Mouse (Mus musculus): Measurements from ENCODE around the gene Olfr1412. TPM values are rescaled to one million over a fixed set of nuclear protein-coding genes. Genes with fewer than 3 reads are reported as not detected.

Gene Olfr1412
- total RNA-seq (2021): not detected in 2 replicates
- long read RNA-seq, experiment 1: 0 reads
- long read RNA-seq, experiment 2: 0 reads

- no peak for DNase-seq
Measured at GRCm38 (mm10) chr1:92585479-92585878, at the start of gene Olfr1412. Olfr1412 (plus strand) TSS chr1:92585779.

- DNase-seq: no peak
Measured at GRCm38 (mm10) chr1:92536972-92537371, 48.6 kb upstream of the Olfr1412 start.

- no peak for DNase-seq
Measured at GRCm38 (mm10) chr1:92539071-92539470, 46.5 kb upstream of the Olfr1412 start.

DNA sequence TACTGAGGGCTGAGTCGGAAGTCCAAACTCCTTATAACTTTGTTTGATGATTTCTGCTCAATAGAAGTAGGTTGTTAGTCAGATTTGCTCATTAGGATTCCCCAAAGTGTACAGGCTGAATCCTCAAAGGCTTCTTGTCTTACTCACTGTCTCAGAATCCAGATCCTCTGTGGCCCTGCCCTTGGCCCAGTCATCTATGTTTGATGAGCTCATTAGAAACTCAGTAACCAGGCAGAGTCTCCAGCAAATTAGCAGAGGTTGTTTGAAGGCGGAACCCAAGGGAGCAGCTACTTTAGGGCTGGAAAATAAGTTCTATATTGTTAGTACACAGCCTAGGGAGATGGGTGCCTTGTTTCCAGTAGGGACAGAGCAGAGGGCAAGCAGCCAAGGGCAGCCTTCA is 39.6 kb upstream of the Olfr1412 start:
- peak; percentile 4 for DNase-seq

GRCm38 (mm10) chr1:92571022-92571421 is 14.6 kb upstream of the Olfr1412 start, which contains the start of gene Olfr1413:
Olfr1413 (plus strand) TSS chr1:92571322.
- DNase-seq: no peak

GRCm38 (mm10) chr1:92594111-92594510 is 8.5 kb downstream of the Olfr1412 start, which contains the start of gene Olfr1411:
Olfr1411 (plus strand) TSS chr1:92594411.
- DNase-seq: no peak

DNA sequence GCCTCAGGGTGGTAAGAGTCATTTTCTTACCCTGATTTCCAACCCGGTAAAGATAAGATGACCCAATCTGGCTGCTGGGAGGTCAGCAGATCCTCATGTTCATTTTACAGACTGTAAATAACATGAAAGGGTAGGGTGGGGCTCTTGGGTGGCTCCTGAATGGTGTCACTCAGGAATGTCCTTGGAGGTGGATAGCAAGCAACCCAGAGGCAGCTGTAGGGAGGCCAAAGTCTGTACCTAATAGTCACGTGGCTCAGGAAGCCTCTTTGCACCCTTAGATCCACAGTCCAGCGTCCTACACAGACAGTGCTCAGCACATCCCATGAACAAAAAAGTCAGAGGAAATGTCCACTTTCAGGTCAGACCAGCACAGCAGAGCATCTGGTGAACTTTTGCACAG is 10.4 kb downstream of the Olfr1412 start:
- no peak for DNase-seq

DNA sequence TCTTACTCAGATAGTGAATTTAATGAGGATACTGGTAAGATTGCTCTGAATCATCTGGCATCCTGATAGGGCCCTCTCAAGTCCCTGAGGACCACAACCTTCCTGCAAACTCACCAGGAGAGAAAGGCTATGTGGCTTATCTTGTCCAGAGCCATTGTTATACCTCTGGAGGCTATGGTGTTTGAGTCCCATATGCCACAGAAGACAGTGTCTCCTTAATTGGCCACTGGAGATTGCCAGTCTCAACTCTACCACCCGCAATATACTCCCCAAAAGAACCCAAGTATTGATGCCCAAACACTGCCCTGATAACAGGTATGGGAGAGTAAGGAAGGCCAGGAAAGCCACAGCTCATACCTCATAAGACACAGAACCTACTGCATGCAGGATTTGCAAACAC is 19.9 kb downstream of the Olfr1412 start, which contains the start of gene Olfr1410:
Olfr1410 (plus strand) TSS at position 301 of the 400 bp plus-strand sequence.
- DNase-seq: no peak

- no peak for DNase-seq
Measured at GRCm38 (mm10) chr1:92607711-92608110, 22.1 kb downstream of the Olfr1412 start.

- DNase-seq: peak; percentile 63
Measured at GRCm38 (mm10) chr1:92611008-92611407, 25.4 kb downstream of the Olfr1412 start.

DNA sequence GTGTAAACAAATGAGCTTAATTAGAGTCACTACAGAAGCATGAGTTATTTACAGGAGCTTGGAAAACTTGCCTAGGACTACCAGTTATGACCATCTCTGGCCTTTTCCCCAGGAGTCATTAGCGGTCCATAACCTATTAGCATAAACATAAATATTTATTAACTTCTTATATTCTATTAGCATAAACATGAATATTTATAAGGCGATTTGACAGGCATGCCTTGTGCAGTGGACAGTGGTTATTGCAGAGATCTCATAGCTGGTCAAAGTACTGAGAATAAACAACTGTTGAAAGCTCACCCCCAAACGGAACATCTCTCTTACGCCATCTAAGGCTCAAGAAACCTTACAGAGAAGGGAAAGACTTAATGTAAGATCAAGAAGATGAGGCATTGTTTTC is 27.6 kb downstream of the Olfr1412 start:
- DNase-seq: no peak

DNA sequence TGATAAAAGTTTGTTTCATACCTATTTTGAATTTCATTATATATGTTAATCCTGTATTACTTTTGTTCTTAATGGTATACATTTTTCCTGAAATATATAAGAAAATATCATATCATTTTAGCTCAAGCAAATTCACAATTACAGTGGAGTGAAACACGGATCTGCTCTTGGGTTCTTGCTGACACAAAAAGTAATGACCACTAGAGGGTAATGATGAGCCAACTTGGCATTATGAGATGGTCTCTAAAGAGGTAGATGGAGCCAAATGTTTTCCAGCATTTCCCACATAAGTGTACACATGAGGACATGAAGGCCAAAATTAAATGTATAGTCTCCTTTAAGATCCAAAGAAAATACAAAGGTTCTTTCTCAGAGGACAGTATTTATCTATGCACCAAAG is 28.9 kb downstream of the Olfr1412 start:
- peak; percentile 21 for DNase-seq

DNA sequence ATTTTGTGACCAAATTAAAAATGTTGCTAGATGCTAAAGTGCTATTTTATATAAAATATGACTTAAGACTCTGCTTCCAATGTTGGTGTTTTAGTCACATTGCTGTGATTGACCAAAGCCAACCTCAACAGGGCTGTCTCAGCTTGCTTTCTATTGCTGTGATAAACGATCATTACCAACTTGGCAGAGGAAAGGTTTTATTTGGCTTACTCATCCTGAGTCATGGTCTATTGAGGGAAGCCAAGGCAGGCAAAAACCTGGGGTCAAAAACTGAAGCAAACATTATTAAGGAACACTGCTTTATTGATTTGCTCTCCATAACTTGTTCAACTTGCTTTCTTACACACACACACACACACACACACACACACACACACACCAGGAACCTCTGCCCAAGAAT is 30.5 kb downstream of the Olfr1412 start:
- DNase-seq: no peak

GRCm38 (mm10) chr1:92617488-92617887 is 31.9 kb downstream of the Olfr1412 start, which contains the start of gene Olfr12:
Olfr12 (plus strand) TSS chr1:92617788.
- DNase-seq: no peak

- peak; percentile 91 for DNase-seq
Measured at GRCm38 (mm10) chr1:92618360-92618759, 32.8 kb downstream of the Olfr1412 start.

- no peak for DNase-seq
Measured at GRCm38 (mm10) chr1:92628227-92628626, 42.6 kb downstream of the Olfr1412 start.

DNA sequence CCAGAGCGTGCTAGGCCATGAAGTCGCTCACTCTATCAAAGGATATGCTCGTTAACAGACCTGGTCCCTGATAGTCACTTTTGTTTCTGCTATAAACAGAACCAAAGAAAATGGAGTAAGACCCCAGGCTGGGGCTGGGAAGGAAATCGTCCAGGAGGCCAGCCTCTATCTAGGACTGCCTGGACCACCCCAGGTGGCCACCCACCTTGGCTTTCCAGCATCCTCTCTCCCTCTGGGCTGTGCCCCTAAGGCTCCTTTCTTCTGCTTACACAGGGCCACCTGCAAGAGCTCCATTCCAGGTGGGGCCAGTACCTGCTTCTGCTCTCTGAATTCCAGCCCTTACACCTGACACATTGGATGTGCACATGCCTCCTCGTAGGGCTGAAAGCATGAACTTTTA is 46.6 kb downstream of the Olfr1412 start:
- DNase-seq: no peak

GRCm38 (mm10) chr1:92632948-92633347 is 47.4 kb downstream of the Olfr1412 start:
- DNase-seq: no peak

DNA sequence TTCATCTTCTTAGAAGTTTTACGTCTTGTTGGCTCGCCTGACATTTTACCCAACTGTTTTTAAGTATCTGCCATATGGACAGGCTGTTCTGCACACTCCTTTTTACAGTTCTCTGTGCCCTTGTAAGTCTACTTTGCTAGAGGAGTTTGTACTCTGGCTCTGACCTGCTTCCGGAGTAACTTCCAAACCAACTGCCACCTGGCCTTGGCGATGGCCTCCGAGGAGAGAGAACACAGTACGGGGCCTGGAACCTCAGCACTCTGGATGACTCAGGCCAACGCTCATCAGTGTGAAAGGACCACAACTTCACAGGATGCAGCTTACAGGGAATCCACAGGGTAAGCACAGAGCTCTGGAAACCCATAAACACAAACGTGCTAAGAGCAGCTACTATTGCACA is 48.1 kb downstream of the Olfr1412 start:
- peak; percentile 54 for DNase-seq

DNA sequence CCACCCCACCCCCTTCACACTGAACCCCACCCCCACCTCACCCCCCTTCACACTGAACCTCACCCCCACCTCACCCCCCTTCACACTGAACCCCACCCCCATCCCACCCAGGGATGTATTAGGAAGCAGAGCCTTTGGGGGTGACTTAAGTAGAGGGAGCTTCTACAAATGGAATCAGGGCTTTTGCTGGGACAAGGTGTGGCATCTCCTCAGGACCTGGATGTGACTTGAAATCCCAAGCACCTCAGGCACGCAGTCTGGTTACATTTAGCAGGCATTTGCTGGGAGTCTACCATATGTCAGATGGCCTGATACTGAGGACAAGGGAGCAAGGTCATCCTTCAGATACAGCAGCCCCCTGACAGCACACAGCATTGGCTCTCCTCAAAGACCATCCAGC is 49.0 kb downstream of the Olfr1412 start:
- DNase-seq: no peak

DNA sequence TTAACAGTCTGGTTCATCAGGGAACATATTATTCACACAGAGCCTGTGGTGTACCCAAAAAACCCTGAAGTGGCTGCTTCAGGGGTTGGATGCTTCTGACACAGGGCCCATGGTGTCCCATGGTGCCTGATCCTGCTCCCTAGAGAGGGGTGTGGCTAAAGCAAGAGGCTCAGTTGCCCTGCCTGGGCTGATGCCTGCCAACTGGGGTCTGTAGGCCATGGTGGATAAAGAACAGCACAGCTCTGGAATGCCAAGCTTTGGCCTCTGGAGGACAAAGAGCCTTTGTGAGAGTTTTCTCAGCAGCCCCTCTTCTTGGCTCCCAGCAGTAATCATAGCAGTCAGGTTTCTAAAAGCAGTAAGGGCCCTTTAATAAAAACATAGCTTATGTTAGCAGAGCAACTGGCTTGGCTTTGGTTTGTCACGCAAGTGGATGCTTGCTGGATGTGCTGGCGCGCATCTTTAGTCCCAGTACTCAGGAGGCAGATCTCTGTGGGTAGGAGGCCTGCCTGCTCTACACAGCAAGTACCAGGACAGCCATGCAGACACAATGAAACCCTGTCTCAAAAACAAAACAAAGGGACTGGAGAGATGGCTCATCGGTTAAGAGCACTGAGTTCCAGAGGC is 49.5 kb downstream of the Olfr1412 start:
- no peak for DNase-seq

DNA sequence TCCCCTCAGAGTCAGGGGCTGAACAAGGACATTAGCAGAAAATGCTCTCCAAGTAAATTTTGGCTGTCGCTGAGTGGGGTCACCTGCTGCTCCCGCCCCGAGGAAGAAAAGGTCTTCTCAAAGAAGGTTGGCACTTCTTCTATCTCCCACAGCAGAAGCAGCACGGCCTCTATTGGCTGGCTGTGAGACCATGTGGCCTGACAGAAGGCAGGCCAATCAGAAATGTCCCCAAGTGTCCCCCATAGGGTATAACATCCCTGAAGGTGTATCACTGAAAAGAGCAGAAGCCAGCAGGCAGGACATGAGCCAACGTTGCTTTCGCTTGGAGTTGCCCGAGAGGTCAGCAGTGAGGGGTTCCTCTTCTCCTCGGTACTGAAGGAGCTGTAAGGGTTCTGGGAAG is 50.4 kb downstream of the Olfr1412 start:
- no peak for DNase-seq

- DNase-seq: no peak
Measured at GRCm38 (mm10) chr1:92636676-92637075, 51.1 kb downstream of the Olfr1412 start.

- no peak for DNase-seq
Measured at GRCm38 (mm10) chr1:92637501-92638172, 52.1 kb downstream of the Olfr1412 start.

All from adrenal gland, postnatal 14 days (tissue).